Mouse (Mus musculus): ENCODE measurements at regions not wholly inside any gene's neighbourhood (a gene's known extent, or its start where the extent isn't known, plus 50 kb on each side); places are given as distances from the start of the nearest gene placed in this dataset.
A peak's percentile ranks its signal among the peaks of the same experiment; 100 is the strongest.

GRCm38 (mm10) chr11:114534436-114534835 lies 133.9 kb upstream of the Rpl38 start:
- Histone ChIP-seq H3K36me3 (ENCODE audit: control insufficient read depth, insufficient read depth, low read length, poor library complexity, severe bottlenecking) (no peaks in the 10 kb centered on the region), H3K27me3 (ENCODE audit: control insufficient read depth, insufficient read depth, low read length, poor library complexity, severe bottlenecking) (no peaks in the 10 kb centered on the region)

GRCm38 (mm10) chr11:114531241-114531765 lies 137.0 kb upstream of the Rpl38 start:
- H3K36me3 ChIP-seq (ENCODE audit: control insufficient read depth, insufficient read depth, low read length, poor library complexity, severe bottlenecking) = no peaks in the 10 kb centered on the region
- no peaks in the 10 kb centered on the region for H3K27me3 ChIP-seq (ENCODE audit: control insufficient read depth, insufficient read depth, low read length, poor library complexity, severe bottlenecking)

More at GRCm38 (mm10) chr11:114534436-114534835, 133.9 kb upstream of the Rpl38 start:
- DNase-seq (ENCODE audit: low read depth, low spot score) = no peak

GRCm38 (mm10) chr11:114528937-114529772 lies 139.2 kb upstream of the Rpl38 start:
- Histone ChIP-seq H3K36me3 (ENCODE audit: control insufficient read depth, insufficient read depth, low read length, poor library complexity, severe bottlenecking) (no peaks in the 10 kb centered on the region), H3K27me3 (ENCODE audit: control insufficient read depth, insufficient read depth, low read length, poor library complexity, severe bottlenecking) (no peaks in the 10 kb centered on the region)
- no peak for DNase-seq (ENCODE audit: low read depth, low spot score)

More at GRCm38 (mm10) chr11:114531241-114531765, 137.0 kb upstream of the Rpl38 start:
- DNase-seq (ENCODE audit: low read depth, low spot score) = no peak

GRCm38 (mm10) chr11:114523444-114524238 lies 144.7 kb upstream of the Rpl38 start:
- peak; percentile 55 for DNase-seq (ENCODE audit: low read depth, low spot score)
- H3K36me3 ChIP-seq (ENCODE audit: control insufficient read depth, insufficient read depth, low read length, poor library complexity, severe bottlenecking) = no peaks in the 10 kb centered on the region
- no peaks in the 10 kb centered on the region for H3K27me3 ChIP-seq (ENCODE audit: control insufficient read depth, insufficient read depth, low read length, poor library complexity, severe bottlenecking)

- DNase-seq (ENCODE audit: low read depth, low spot score) = no peak
- H3K27me3 ChIP-seq (ENCODE audit: control insufficient read depth, insufficient read depth, low read length, poor library complexity, severe bottlenecking) = no peaks in the 10 kb centered on the region
- H3K36me3 ChIP-seq (ENCODE audit: control insufficient read depth, insufficient read depth, low read length, poor library complexity, severe bottlenecking) = no peaks in the 10 kb centered on the region
Measured at GRCm38 (mm10) chr11:114515278-114515677, 153.0 kb upstream of the Rpl38 start.

- no peaks in the 10 kb centered on the region for H3K27me3 ChIP-seq (ENCODE audit: control insufficient read depth, insufficient read depth, low read length, poor library complexity, severe bottlenecking)
- DNase-seq (ENCODE audit: low read depth, low spot score) = no peak
Measured at GRCm38 (mm10) chr11:114514126-114514525, 154.2 kb upstream of the Rpl38 start.

GRCm38 (mm10) chr11:114513446-114513845 lies 154.9 kb upstream of the Rpl38 start:
- no peak for DNase-seq (ENCODE audit: low read depth, low spot score)
- no peaks in the 10 kb centered on the region for H3K27me3 ChIP-seq (ENCODE audit: control insufficient read depth, insufficient read depth, low read length, poor library complexity, severe bottlenecking)
- H3K36me3 ChIP-seq (ENCODE audit: control insufficient read depth, insufficient read depth, low read length, poor library complexity, severe bottlenecking) = no peaks in the 10 kb centered on the region

More at GRCm38 (mm10) chr11:114514126-114514525, 154.2 kb upstream of the Rpl38 start:
- H3K36me3 ChIP-seq (ENCODE audit: control insufficient read depth, insufficient read depth, low read length, poor library complexity, severe bottlenecking) = no peaks in the 10 kb centered on the region

GRCm38 (mm10) chr11:114511994-114512393 lies 156.3 kb upstream of the Rpl38 start:
- no peak for DNase-seq (ENCODE audit: low read depth, low spot score)
- Histone ChIP-seq H3K27me3 (ENCODE audit: control insufficient read depth, insufficient read depth, low read length, poor library complexity, severe bottlenecking) (no peaks in the 10 kb centered on the region), H3K36me3 (ENCODE audit: control insufficient read depth, insufficient read depth, low read length, poor library complexity, severe bottlenecking) (no peaks in the 10 kb centered on the region)

- Histone ChIP-seq H3K36me3 (ENCODE audit: control insufficient read depth, insufficient read depth, low read length, poor library complexity, severe bottlenecking) (no peaks in the 10 kb centered on the region), H3K27me3 (ENCODE audit: control insufficient read depth, insufficient read depth, low read length, poor library complexity, severe bottlenecking) (no peaks in the 10 kb centered on the region; the same call in 1 of the 2 replicates)
- DNase-seq (ENCODE audit: low read depth, low spot score) = no peak
Measured at GRCm38 (mm10) chr11:114502562-114502961, 165.8 kb upstream of the Rpl38 start.

GRCm38 (mm10) chr11:114501869-114502540 lies 166.3 kb upstream of the Rpl38 start:
- DNase-seq (ENCODE audit: low read depth, low spot score) = no peak
- Histone ChIP-seq H3K27me3 (ENCODE audit: control insufficient read depth, insufficient read depth, low read length, poor library complexity, severe bottlenecking) (no peaks in the 10 kb centered on the region; the same call in 1 of the 2 replicates), H3K36me3 (ENCODE audit: control insufficient read depth, insufficient read depth, low read length, poor library complexity, severe bottlenecking) (no peaks in the 10 kb centered on the region)

GRCm38 (mm10) chr11:114500416-114500815 lies 167.9 kb upstream of the Rpl38 start:
- no peaks in the 10 kb centered on the region for H3K36me3 ChIP-seq (ENCODE audit: control insufficient read depth, insufficient read depth, low read length, poor library complexity, severe bottlenecking)
- no peak for DNase-seq (ENCODE audit: low read depth, low spot score)
- no peaks in the 10 kb centered on the region; the same call in 1 of the 2 replicates for H3K27me3 ChIP-seq (ENCODE audit: control insufficient read depth, insufficient read depth, low read length, poor library complexity, severe bottlenecking)

- H3K27me3 ChIP-seq (ENCODE audit: control insufficient read depth, insufficient read depth, low read length, poor library complexity, severe bottlenecking) = no peaks in the 10 kb centered on the region; the same call in 1 of the 2 replicates
- H3K36me3 ChIP-seq (ENCODE audit: control insufficient read depth, insufficient read depth, low read length, poor library complexity, severe bottlenecking) = no peaks in the 10 kb centered on the region
- no peak for DNase-seq (ENCODE audit: low read depth, low spot score)
Measured at GRCm38 (mm10) chr11:114499665-114500064, 168.7 kb upstream of the Rpl38 start.

- DNase-seq (ENCODE audit: low read depth, low spot score) = no peak
- Histone ChIP-seq H3K27me3 (ENCODE audit: control insufficient read depth, insufficient read depth, low read length, poor library complexity, severe bottlenecking) (no peaks in the 10 kb centered on the region; the same call in 1 of the 2 replicates), H3K36me3 (ENCODE audit: control insufficient read depth, insufficient read depth, low read length, poor library complexity, severe bottlenecking) (no peaks in the 10 kb centered on the region)
Measured at GRCm38 (mm10) chr11:114495520-114495921, 172.8 kb upstream of the Rpl38 start.

- Histone ChIP-seq H3K36me3 (ENCODE audit: control insufficient read depth, insufficient read depth, low read length, poor library complexity, severe bottlenecking) (no peaks in the 10 kb centered on the region), H3K27me3 (ENCODE audit: control insufficient read depth, insufficient read depth, low read length, poor library complexity, severe bottlenecking) (no peaks in the 10 kb centered on the region)
- no peak for DNase-seq (ENCODE audit: low read depth, low spot score)
Measured at GRCm38 (mm10) chr11:114486455-114486854, 181.9 kb upstream of the Rpl38 start.

Measured in splenic B cell, adult 2 months (primary cell).